Mouse (Mus musculus) heart, embryonic 15.5 days (tissue): ENCODE data around the gene Dok4. TPM values are rescaled to one million over a fixed set of nuclear protein-coding genes. Genes with fewer than 3 reads are reported as not detected.

Experiments used
- ATAC-seq: fragments of 200-750 bp; cut with Nextera tagmentation; replicated peaks from 2 replicates; pipeline ENCODE4 v1.8.0; 2017; ENCODE audit warnings: low read depth, moderate TSS enrichment; ENCODE audit not compliant: insufficient number of reproducible peaks, insufficient read depth, low FRiP score
- H3K27ac ChIP-seq: fragments of 300-500 bp; sonication (generic); 2 replicates; pipeline ENCODE4 v1.5.1; 2015; ENCODE audit warnings: mild to moderate bottlenecking, inconsistent platforms
- H3K27me3 ChIP-seq: fragments of 300-500 bp; sonication (generic); 2 replicates; pipeline ENCODE4 v1.6.1; 2015; ENCODE audit warnings: inconsistent platforms
- H3K36me3 ChIP-seq: fragments of 300-500 bp; sonication (generic); 2 replicates; pipeline ENCODE4 v1.6.1; 2015; ENCODE audit warnings: mild to moderate bottlenecking, inconsistent platforms
- H3K4me1 ChIP-seq: fragments of 300-500 bp; sonication (generic); replicated peaks from 2 replicates; pipeline ENCODE4 v1.6.1; 2015; ENCODE audit warnings: inconsistent platforms
- H3K4me2 ChIP-seq: fragments of 300-500 bp; sonication (generic); 2 replicates; pipeline ENCODE4 v1.6.1; 2015; ENCODE audit warnings: inconsistent platforms, mild to moderate bottlenecking, moderate library complexity
- H3K4me3 ChIP-seq: fragments of 300-500 bp; sonication (generic); 2 replicates; pipeline ENCODE4 v1.5.1; 2015; ENCODE audit warnings: mild to moderate bottlenecking, inconsistent platforms
- H3K9ac ChIP-seq: fragments of 300-500 bp; sonication (generic); 2 replicates; pipeline ENCODE4 v1.6.1; 2015; ENCODE audit warnings: mild to moderate bottlenecking, inconsistent platforms
- H3K9me3 ChIP-seq: fragments of 300-500 bp; sonication (generic); replicated peaks from 2 replicates; pipeline ENCODE4 v1.6.1; 2016; ENCODE audit warnings: inconsistent platforms
- WGBS: fragments of 180-500 bp; shearing (Covaris S2); methylation state at CpG from one replicate; pipeline ENCODE4 v1.1.7; 2015; ENCODE audit warnings: mixed read lengths; 5-methylcytosine and 5-hydroxymethylcytosine counted together
- polyA plus RNA-seq: library from polyadenylated mRNA; unstranded; fragments of >200 nt; fragmentation: Nextera tagmentation; extraction: Ambion mirVana; gene quantifications from 2 replicates; pipeline ENCODE4 v1.2.1, GENCODE M21; 2015

Gene Dok4
- polyA plus RNA-seq, 1 experiment from 2014 or later = 22.9 TPM

GRCm38 (mm10) chr8:94913061-94913660, 37.0 kb upstream of the Dok4 start:
- peaks cover 63% of the 10 kb centered on the region for H3K4me1 ChIP-seq
- WGBS = 20% methylated on average over 77 of the region's 77 CpGs
- peak overlapping the region; percentile 38 for H3K4me3 ChIP-seq
- no peaks in the 10 kb centered on the region for H3K27me3 ChIP-seq
- peaks cover 17% of the 10 kb centered on the region for H3K36me3 ChIP-seq
- 0 out of 2 replicates have a peak, but pooled peaks have one; percentile 18 for ATAC-seq
- H3K27ac ChIP-seq = no peak overlapping the region
- no peaks in the 10 kb centered on the region for H3K9me3 ChIP-seq
- peak overlapping the region; percentile 34; the same call in 1 of the 2 replicates for H3K9ac ChIP-seq
- H3K4me2 ChIP-seq = peak overlapping the region; percentile 58

DNA sequence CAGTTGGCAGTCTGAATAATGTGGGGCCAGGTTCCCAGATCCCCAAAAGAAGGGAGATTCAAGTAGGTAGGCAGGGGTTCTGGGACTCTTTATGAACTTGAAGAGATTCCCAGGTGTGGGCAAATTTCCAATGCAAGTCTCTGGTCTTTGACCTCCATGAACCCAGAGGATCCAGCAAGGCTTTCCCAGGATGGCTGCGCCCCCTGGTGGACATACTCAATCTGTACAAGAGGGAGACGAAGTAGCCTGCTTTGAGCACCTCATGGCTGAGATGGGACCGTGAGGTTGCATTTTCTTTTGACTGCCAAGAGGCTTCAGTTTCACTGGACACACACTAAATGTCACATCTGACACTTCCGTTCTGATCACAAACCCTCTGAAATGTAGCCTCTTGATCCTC, 32.7 kb upstream of the Dok4 start:
- no peaks in the 10 kb centered on the region for H3K9me3 ChIP-seq
- no peak overlapping the region for H3K4me3 ChIP-seq
- H3K27me3 ChIP-seq = no peaks in the 10 kb centered on the region
- no peak overlapping the region for H3K9ac ChIP-seq
- 8% methylated on average over 4 of the region's 4 CpGs for WGBS
- H3K4me2 ChIP-seq = no peak overlapping the region
- H3K27ac ChIP-seq = peak overlapping the region; percentile 29; the same call in 1 of the 2 replicates
- H3K4me1 ChIP-seq = peaks cover 48% of the 10 kb centered on the region
- no peak for ATAC-seq
- peaks cover 42% of the 10 kb centered on the region for H3K36me3 ChIP-seq

DNA sequence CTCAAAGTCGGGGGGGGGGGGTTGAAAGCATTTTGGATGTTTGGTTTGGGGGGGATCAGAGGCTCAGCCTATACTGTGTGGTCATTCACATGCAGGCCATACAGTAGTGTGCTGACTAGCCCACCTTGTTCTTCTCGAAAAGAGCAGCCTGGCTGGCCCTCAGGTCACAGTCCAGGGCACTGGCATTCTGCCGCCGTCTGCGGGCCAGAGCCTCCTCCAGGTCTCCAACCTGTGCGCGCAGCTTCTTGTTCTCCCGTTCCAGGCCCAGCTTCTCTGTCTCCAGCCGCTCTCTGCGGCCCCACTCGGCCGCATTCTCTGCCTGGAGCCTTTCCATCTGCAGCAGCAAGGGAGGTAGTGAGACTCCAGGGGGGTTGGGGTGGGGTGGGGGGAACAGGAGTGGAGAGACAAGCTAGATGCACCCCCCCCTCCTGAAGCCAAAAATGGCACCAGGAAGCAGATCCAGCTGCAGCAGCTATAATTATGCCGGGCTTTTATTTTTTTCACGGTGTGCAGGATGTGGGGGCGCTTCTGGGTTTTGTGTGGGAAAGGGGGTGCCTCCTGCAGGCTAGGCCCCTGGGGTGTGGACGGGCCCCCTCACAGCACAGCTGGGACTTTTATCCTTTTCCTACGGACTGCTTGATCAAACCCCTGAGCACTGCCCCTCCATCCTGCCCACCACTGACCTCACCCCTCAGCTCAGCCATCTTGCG, 31.6 kb upstream of the Dok4 start:
- WGBS = 83% methylated on average over 18 of the region's 18 CpGs
- peaks cover 49% of the 10 kb centered on the region for H3K36me3 ChIP-seq
- no peak overlapping the region for H3K9ac ChIP-seq
- H3K27me3 ChIP-seq = no peaks in the 10 kb centered on the region
- H3K4me1 ChIP-seq = peaks cover 40% of the 10 kb centered on the region
- H3K9me3 ChIP-seq = no peaks in the 10 kb centered on the region
- no peak for ATAC-seq
- no peak overlapping the region for H3K4me2 ChIP-seq
- 0 out of 2 replicates have a peak overlapping the region, but pooled peaks have one; percentile 29 for H3K27ac ChIP-seq
- H3K4me3 ChIP-seq = no peak overlapping the region

GRCm38 (mm10) chr8:94904450-94905175, 28.5 kb upstream of the Dok4 start:
- H3K9ac ChIP-seq = no peak overlapping the region
- H3K27me3 ChIP-seq = no peaks in the 10 kb centered on the region
- no peak overlapping the region for H3K4me3 ChIP-seq
- H3K4me2 ChIP-seq = no peak overlapping the region
- peak overlapping the region; percentile 71 for H3K27ac ChIP-seq
- H3K36me3 ChIP-seq = peaks cover 41% of the 10 kb centered on the region
- H3K9me3 ChIP-seq = no peaks in the 10 kb centered on the region
- H3K4me1 ChIP-seq = peaks cover 57% of the 10 kb centered on the region
- ATAC-seq = peak; percentile 61
- 50% methylated on average over 12 of the region's 12 CpGs for WGBS

- Histone ChIP-seq H3K36me3 (peaks cover 39% of the 10 kb centered on the region), H3K4me1 (peaks cover 61% of the 10 kb centered on the region)
- no peak for ATAC-seq
Measured at GRCm38 (mm10) chr8:94903709-94904108, 27.6 kb upstream of the Dok4 start.

GRCm38 (mm10) chr8:94901031-94901430, 24.9 kb upstream of the Dok4 start:
- Histone ChIP-seq H3K27ac (peak overlapping the region; percentile 88), H3K9me3 (no peaks in the 10 kb centered on the region), H3K27me3 (no peaks in the 10 kb centered on the region), H3K4me1 (peaks cover 58% of the 10 kb centered on the region), H3K4me2 (peak overlapping the region; percentile 39), H3K36me3 (peaks cover 14% of the 10 kb centered on the region), H3K9ac (peak overlapping the region; percentile 36; the same call in 1 of the 2 replicates), H3K4me3 (no peak overlapping the region)
- peak; percentile 50 for ATAC-seq
- 12% methylated on average over 5 of the region's 5 CpGs for WGBS

More at GRCm38 (mm10) chr8:94903709-94904108, 27.6 kb upstream of the Dok4 start:
- no peaks in the 10 kb centered on the region for H3K9me3 ChIP-seq
- H3K4me3 ChIP-seq = no peak overlapping the region
- H3K27me3 ChIP-seq = no peaks in the 10 kb centered on the region
- H3K4me2 ChIP-seq = no peak overlapping the region
- WGBS = 61% methylated on average over 12 of the region's 12 CpGs
- no peak overlapping the region for H3K27ac ChIP-seq
- no peak overlapping the region for H3K9ac ChIP-seq

- Histone ChIP-seq H3K4me2 (peak overlapping the region; percentile 39), H3K9ac (no peak overlapping the region), H3K36me3 (peaks cover 10% of the 10 kb centered on the region), H3K4me3 (no peak overlapping the region), H3K27ac (peak overlapping the region; percentile 88), H3K27me3 (no peaks in the 10 kb centered on the region), H3K9me3 (no peaks in the 10 kb centered on the region), H3K4me1 (peaks cover 55% of the 10 kb centered on the region)
- ATAC-seq = peak; percentile 34
- 6% methylated on average over 6 of the region's 6 CpGs for WGBS
Measured at GRCm38 (mm10) chr8:94900617-94901016, 24.5 kb upstream of the Dok4 start.

DNA sequence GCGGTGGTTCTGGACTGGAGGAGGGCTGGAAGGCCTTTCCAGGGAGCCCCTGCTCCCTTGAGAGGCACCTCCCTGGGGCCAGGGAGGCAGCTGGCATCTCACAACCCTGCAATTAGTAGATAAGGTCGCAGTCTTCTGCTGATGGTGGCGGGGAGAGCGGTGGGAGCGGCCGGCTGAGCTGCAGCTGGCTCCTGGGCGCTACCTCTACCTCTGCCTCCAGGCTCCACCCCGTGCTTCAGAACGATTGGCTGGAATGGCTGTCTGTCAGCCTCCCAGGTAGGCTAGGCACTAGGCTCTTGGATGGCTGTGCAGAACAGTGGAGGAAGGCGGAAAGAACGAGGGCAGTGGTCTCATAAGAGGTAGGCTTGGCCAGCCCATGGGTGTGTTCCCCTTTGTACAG, 23.1 kb upstream of the Dok4 start:
- 0 out of 2 replicates have a peak overlapping the region, but pooled peaks have one; percentile 28 for H3K9ac ChIP-seq
- peak overlapping the region; percentile 20; the same call in 1 of the 2 replicates for H3K4me3 ChIP-seq
- H3K4me1 ChIP-seq = peaks cover 42% of the 10 kb centered on the region

DNA sequence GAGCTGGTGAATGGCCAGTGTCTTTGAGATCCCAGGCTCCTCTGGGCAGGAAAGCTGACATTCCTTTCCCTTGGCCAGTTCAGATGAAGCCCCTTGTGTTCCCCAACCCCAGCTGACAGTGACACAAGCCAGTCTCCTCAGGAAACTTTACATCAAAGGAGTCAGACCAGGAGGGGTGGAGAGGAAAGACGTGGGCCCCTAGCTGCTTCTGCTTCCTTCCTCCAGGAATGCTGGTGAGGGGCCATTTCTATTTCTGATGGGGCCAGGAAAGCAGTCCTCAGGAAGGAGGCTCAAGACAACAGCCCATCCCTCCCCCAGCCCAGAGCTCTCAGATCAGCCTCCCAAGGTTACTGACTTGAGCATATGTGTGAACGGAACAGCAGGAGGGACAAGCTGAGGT, 16.8 kb upstream of the Dok4 start:
- peak; percentile 56 for ATAC-seq
- no peaks in the 10 kb centered on the region for H3K27me3 ChIP-seq
- H3K27ac ChIP-seq = 0 out of 2 replicates have a peak overlapping the region, but pooled peaks have one; percentile 49
- no peak overlapping the region for H3K9ac ChIP-seq
- H3K4me3 ChIP-seq = no peak overlapping the region
- H3K4me2 ChIP-seq = no peak overlapping the region
- H3K9me3 ChIP-seq = no peaks in the 10 kb centered on the region
- WGBS = 18% methylated on average over 2 of the region's 2 CpGs
- no peaks in the 10 kb centered on the region for H3K36me3 ChIP-seq
- H3K4me1 ChIP-seq = peaks cover 17% of the 10 kb centered on the region

More for the DNA sequence above, 23.1 kb upstream of the Dok4 start:
- H3K27ac ChIP-seq = no peak overlapping the region
- peak; percentile 23; the same call in 1 of the 2 replicates for ATAC-seq
- peak overlapping the region; percentile 57 for H3K4me2 ChIP-seq
- H3K9me3 ChIP-seq = no peaks in the 10 kb centered on the region
- WGBS = 19% methylated on average over 11 of the region's 11 CpGs
- peaks cover 8% of the 10 kb centered on the region for H3K36me3 ChIP-seq
- H3K27me3 ChIP-seq = no peaks in the 10 kb centered on the region

GRCm38 (mm10) chr8:94888383-94889036, 12.4 kb upstream of the Dok4 start:
- ATAC-seq = no peak
- no peak overlapping the region for H3K27ac ChIP-seq
- peaks cover 15% of the 10 kb centered on the region for H3K4me1 ChIP-seq
- peak overlapping the region; percentile 33 for H3K4me2 ChIP-seq
- H3K9me3 ChIP-seq = no peaks in the 10 kb centered on the region
- no peaks in the 10 kb centered on the region for H3K27me3 ChIP-seq
- no peaks in the 10 kb centered on the region for H3K36me3 ChIP-seq
- WGBS = 30% methylated on average over 14 of the region's 14 CpGs
- no peak overlapping the region for H3K4me3 ChIP-seq
- no peak overlapping the region for H3K9ac ChIP-seq

DNA sequence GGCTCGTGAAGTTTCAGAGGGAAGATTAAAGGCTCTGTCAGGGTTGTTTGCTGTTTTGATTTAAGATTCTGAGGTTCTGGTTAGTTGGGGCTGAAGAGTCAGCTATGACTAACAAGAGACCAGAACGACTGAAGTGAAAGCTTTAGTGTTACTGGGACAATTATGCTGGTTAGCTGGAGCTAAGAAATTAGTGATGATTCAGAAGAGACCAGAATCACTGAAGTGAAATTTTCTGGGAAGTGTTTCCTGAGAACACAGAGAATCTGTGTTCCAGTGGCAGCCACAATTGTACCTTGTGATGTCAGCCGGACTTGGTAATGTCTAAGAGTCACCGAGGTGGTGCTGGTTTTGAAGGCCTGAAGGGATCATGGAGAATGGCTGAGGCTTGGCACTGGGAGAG, 4.6 kb upstream of the Dok4 start:
- no peak overlapping the region for H3K4me2 ChIP-seq
- H3K36me3 ChIP-seq = no peaks in the 10 kb centered on the region
- peaks cover 8% of the 10 kb centered on the region for H3K4me1 ChIP-seq
- no peak for ATAC-seq
- 59% methylated on average over 4 of the region's 4 CpGs for WGBS
- H3K9ac ChIP-seq = no peak overlapping the region
- no peak overlapping the region for H3K4me3 ChIP-seq
- no peaks in the 10 kb centered on the region for H3K27me3 ChIP-seq
- H3K27ac ChIP-seq = no peak overlapping the region
- H3K9me3 ChIP-seq = no peaks in the 10 kb centered on the region
